Mouse (Mus musculus) liver, postnatal 0 days (tissue): ENCODE measurements around the gene Msl1.

Experiments used
- CTCF ChIP-seq: sonication (generic); IDR thresholded peaks from 2 replicates; pipeline ENCODE4 v1.5.1; 2016; ENCODE audit warnings: antibody characterized with exemption, low read depth
- EP300 ChIP-seq: IDR thresholded peaks from 2 replicates; pipeline ENCODE4 v1.6.1; 2016; ENCODE audit warnings: antibody characterized with exemption, low read depth, mild to moderate bottlenecking

DNA sequence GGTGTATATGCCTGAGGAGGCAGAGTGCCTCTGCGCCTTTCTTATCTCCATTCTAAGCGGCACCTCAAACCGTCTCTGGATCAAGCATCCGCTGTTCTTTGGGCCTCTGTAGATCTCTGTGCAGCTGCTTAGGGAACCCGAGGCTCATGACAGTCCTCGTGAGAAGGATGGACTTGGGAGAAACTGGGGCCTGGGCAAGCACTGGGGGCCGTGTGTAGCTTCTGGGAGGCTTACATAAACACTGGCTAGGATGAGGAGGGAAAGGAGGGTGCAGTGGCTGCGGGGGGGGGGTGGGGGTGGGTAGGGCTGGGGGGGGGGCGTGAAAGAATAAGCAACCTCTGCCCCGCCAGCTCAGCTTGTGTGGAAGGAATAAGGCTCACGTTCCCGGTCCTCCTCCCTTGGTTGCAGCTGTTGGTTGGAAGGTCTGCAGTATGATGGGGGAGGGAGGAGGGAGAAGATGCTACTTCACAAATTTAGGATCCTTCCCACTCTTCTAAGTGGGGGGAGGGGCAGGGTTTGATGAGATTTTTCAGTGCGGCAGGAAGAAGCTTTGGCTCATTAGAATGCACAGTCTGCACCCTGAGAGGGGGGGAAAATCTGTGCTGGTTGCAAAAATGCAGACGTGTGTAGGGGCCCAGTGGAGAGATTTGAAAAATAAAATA, 13.3 kb upstream of the Msl1 start:
- TF ChIP-seq EP300, result no peak
- TF ChIP-seq CTCF, result no peak
